Mouse (Mus musculus) limb, embryonic 10.5 days (tissue): Measurements from ENCODE around the gene Ccdc158. TPM values are rescaled to one million over a fixed set of nuclear protein-coding genes. Genes with fewer than 3 reads are reported as not detected.

ENCODE experiments used
- polyA plus RNA-seq: library from polyadenylated mRNA; unstranded; fragments of >200 nt; fragmentation: Nextera tagmentation; extraction: Ambion mirVana; gene quantifications from 2 replicates; pipeline ENCODE4 v1.2.1, GENCODE M21; 2016

The Ccdc158 gene
- polyA plus RNA-seq, 1 experiment from 2014 or later = 0.45 TPM

Other genes starting within 250 kb of the Ccdc158 start
- gene Nup54, start 240.1 kb downstream of the Ccdc158 start, polyA plus RNA-seq = 76.6 and 81.9 TPM in 2 replicates
- 5.7 and 7.2 TPM in 2 replicates for gene Scarb2, start 168.4 kb downstream of the Ccdc158 start, polyA plus RNA-seq
- gene Fam47e, start 120.2 kb downstream of the Ccdc158 start, polyA plus RNA-seq = not detected in 2 replicates
- 7.9 and 8.6 TPM in 2 replicates for gene Stbd1, start 72.2 kb downstream of the Ccdc158 start, polyA plus RNA-seq
- gene Shroom3, start 8.2 kb upstream of the Ccdc158 start, polyA plus RNA-seq = 5.0 and 5.3 TPM in 2 replicates